Mouse (Mus musculus): Measurements from ENCODE around the gene Olfr203.

DNA sequence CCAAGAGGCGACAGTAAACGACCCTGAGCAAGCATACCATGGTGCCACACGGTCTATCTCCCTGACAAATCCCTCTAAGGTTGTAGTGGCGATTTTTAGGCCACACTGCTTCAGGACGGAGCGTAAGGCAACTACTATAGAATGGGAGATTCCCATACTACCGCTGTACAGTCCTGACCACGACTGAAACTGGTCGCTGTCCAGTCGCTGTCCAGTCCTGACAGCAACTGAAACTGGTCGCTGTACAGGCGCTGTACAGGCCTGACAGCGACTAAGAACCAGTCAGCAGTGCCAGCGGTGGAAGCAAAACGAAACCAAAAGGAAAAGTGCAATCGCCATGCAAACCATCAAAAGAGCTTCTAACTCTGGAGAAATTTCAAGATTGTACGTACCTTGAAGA is 49.0 kb upstream of the Olfr203 start:
- TF ChIP-seq USF2 (IDR thresholded peaks at IDR 0.05; ENCODE audit: borderline replicate concordance in 1 of 2, insufficient read depth in 1 of 2, low read depth in 1 of 2, low read length in 2 of 2) (no peak), ELF1 (IDR thresholded peaks at IDR 0.05; ENCODE audit: low read depth, low read length) (no peak), CTCF (IDR thresholded peaks at IDR 0.05 in 2 of 3, conservative IDR thresholded peaks at IDR 0.05 in 1 of 3; ENCODE audit: control insufficient read depth in 1 of 3, insufficient read depth in 1 of 3, low read depth in 2 of 3, low read length in 3 of 3, poor library complexity in 1 of 3, severe bottlenecking in 1 of 3) (no peak), EP300 (IDR thresholded peaks at IDR 0.05; ENCODE audit: low read depth in 1 of 2, low read length in 2 of 2) (no peak)

Data from MEL (cell line).